Mouse (Mus musculus) kidney, postnatal 36 days (tissue): ENCODE measurements at regions not wholly inside any gene's neighbourhood (a gene's known extent, or its start where the extent isn't known, plus 50 kb on each side); places are given as distances from the start of the nearest gene placed in this dataset.

ENCODE experiments used
- DNase-seq, 2 experiments: peaks; one replicate each; pipeline ENCODE4 v3.0.0; 2021 to 2022; ENCODE audit warnings: mixed read lengths in 2 of 2

DNA sequence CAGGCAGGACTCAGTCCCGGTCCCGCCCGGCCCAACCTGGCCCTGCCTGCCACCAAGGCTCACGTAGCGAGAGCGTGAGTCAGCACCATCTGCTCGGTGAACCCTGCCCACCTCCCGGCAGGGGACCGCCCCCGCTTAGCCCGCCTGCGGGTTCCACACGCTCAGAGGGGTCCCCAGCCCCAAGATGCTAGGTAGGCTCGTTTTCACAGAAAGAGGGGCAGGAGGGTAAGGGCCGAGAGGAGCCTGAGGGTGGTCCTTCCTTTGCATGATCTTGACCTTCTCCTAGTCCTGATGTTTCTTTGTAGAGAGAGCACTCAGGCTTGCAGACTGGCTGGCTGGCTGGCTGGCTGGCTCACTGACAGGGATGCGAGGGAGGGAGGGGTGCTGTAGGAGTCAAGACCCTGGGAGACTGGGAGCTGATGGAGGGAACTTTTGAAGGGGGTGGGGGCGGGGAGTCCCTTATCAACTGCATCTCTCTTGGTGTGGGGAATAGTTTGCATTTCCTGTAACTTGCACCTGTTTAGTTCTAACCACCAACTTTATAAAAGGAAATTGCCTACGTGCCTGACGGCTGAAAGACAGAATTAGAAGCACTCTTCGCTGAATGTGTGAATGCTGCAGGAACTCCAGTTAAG lies 109.7 kb upstream of the Egln3 start:
- DNase-seq: peak; percentile 93

DNA sequence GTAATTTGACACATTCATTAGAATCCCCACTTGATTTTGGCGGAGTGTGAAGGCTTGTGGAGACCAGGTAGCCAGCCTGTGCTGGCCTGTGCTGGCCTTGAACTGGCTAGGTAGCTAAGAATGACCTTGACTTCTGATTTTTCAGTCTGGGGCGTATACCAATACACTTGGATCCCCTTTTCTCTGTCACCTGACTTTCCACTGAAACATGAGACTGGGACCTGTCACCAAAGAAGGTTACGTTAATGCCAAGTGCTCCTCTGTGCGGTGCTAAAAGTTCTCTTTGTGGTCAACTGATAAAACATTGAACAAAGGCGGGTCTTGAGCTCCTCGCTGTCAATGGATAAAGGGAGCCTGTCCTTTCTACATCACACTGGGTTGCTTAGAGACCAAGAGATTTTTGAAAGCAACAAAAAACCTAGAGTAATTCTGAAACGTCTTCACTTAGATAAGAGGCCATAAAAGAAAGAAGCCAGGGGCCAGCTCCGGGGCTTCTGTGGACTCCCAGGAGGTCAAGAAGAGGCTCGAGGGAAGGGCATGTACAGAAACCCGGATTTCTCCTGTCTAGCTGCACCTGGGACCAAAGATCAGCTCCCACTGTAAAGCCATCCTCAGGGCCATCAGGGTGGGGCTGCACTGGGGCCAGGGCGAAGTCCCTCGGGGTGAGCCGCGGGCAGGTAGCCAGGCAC lies 109.0 kb upstream of the Egln3 start:
- peak; percentile 39 to 40 for DNase-seq

DNA sequence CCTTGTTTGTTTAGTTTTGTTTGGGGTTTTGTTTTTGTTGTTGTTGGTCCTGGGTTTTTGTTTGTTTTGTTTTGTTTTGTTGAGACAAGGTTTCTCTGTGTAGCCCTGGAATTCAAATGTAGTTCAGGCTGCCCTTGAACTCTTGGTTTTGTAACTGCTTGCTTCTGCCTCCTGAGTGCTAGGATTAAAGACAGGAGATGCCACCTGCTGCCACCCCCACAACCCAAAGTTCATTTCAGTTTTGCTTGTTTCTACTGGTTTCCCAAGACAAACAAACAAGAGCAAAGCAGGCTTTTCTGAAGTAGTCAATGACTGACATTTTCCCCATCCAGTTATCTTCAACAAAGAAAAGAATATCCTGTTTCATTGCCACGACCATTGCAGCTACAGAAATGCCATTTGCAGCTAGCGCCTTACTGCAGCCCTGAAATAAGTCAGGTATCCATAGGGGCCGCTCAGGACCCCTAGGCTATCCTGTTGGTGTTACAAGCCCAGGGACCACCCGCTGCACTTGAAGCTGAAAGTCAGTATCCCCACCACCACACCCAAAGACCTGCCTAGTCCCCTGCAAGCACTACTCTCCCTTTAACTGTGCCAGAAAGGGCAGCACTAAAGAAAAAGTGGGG lies 108.3 kb upstream of the Egln3 start:
- no peak for DNase-seq

DNA sequence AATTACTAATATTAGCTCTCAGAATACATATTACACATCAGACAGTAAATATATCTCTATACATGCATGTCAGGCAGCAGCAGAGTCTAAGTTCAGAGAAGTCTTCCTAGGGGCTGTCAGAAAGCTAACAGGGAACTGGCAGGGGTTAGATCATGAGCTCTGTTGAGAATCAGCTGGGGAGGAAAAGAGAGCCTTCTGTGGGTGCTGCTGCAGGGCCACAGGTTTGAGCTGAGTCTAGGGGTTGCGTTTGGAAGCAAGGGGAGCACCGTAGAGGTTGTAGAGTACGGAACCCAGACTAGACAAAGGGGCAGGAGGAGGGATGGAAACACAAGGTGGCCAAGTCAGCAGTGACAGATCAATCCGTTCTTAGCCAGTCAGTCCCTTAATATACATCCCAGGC lies 106.2 kb upstream of the Egln3 start:
- no peak for DNase-seq

DNA sequence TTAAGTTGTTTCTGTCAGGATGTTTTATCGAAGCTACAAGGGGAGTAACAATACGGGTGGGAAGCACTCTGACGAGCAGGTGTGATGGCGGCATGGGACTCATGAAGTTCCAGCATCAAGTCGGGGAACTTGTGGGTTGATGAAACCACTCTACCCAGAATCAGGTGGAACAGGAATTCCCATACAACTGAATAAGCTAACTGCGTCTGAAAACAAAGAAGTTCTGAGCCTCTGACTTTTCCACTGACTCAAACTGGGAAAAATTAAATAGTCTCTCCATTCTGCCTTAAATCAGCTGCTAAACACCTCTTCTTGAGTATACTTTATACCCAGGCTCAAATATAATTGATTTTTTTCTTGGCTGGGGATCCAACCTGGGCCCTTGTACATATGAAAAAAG lies 105.6 kb upstream of the Egln3 start:
- no peak for DNase-seq

DNA sequence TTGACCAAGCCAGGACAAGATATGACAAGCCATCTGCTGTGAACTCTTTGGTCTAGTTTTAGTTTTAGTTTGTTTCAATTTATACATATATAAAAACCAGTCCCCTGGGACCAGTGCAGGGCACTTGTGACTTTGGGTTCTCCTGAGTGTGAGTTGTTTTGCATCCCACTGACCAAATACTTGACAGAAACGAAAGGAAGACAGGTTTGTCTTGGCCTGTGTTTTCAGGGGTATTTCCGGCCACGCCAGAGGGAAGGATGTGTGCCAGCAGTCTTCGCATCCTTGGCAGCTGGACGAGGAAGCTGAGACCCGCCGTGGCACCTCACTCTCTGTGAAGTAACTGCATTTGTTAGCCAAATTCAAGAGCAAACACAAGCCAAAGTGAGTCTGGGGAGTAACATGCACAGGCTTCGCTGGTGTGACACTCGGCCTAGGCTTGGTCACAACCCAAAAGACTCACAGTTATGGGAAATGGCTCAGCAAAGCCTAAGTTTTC lies 101.5 kb upstream of the Egln3 start:
- no peak for DNase-seq

DNA sequence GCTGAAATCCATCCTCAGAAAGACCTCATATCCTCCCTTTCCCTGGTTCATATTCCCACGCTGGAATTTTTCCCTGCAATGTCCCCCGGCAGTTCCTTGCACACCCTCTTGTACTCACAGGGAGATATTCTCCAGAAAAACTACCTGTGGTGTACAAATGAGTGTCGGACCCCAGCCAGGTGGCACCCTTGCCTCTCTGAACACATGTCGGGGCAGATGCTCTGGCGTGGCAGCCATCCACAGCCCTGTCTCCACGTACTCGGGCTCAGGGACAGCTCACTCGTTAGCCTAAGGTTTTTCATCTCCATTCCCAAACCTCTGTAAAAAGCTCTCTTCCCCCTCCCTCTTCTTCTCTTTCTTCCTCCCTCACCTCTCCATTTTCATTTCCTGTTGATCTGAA lies 100.1 kb upstream of the Egln3 start:
- DNase-seq: no peak

DNA sequence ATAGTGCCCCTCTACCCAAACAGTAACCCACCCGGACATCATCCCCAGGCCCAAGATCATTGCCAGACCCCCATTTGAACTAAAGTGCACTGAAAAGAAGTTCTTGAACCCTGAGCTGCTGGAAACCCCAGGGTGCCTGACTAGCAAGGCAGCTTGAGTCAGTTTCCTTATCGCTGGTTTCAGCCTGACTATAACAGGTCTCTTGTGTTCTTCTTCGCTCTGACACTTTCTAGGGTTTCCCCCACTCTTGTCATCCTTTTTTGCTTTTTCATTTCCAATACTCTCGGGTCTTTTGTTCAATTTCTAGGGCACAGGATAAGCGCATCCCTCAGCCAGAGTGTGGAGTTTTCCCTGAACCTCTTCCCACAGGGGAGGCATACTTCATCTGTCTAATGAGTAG lies 95.8 kb upstream of the Egln3 start:
- DNase-seq: no peak

DNA sequence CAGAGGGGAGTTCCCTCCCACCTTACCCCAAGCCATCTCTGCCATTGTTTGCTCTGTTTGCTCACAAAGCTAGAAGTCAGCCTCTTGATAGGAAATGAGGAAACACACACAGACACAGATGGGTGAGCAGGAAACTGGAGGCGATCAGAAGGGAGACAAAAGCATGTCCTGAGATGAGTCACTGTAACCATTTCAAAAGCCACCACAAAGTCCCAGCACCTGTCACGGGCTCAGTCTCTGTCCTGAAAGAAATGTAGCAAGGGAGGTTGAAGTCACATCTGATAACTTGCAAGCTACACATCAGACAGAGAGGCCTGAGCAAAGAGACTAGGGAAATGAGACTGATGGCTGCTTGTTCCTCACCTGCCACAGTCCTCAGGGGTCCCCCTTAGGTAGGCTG lies 89.6 kb upstream of the Egln3 start:
- no peak for DNase-seq

DNA sequence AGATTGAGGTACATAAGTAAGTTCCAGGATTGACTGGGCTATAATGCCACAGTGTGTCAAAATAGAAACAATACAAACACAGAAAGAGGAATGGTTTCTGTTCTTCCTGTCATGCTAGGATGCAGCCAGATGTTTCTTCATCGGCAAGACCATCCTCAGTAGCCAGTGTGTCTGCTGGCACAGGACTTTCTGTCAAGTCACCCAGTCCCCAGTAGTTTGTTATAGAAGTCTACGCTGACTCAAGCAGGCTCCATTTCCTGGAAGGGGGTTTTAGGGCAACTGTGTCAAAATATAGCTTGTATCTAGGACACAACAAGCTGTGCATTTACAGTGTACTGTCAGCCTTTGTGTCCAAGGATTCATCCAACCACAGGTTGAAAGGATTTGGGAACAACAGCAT lies 86.7 kb upstream of the Egln3 start:
- no peak for DNase-seq

DNA sequence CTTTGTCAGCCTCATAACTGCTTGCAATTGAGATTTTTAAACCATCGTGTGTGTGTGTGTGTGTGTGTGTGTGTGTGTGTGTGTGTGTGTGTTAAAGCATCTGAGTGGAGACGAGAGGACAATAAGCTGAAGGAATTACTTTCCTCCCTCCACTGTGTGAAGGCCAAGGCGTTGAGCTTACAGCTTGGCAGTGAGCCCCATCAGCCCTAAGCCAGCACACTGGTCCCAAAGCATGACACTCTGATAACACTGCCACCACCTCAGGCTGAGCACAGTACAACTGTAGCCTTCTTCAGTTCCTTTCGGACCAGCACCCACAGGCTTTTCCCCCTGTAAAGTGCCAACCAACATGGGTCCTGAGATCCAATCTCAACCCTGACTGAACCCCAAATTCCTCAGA lies 85.1 kb upstream of the Egln3 start:
- no peak for DNase-seq

DNA sequence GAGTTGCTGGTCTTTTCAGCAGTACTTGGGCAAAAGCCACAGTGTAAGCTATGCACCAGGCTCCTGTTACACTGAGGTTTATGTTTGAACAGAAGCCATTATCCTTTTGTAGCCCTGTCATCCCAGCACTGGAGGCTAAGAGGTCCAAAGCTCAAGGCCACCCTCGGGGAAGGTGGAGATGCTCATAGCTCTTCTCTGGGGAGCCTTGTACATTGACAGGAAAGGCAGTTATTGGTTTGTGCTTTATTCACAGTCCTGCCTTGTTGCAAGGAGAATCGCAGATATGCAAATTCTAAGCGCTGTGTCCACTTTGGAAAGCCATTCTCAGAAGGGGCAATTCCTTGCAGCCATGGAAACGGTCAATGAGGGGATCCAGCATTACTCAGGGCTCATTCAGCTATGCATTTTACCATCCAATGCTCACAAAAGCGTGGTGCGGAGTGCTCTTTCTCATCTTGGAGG lies 84.4 kb upstream of the Egln3 start:
- DNase-seq: no peak

DNA sequence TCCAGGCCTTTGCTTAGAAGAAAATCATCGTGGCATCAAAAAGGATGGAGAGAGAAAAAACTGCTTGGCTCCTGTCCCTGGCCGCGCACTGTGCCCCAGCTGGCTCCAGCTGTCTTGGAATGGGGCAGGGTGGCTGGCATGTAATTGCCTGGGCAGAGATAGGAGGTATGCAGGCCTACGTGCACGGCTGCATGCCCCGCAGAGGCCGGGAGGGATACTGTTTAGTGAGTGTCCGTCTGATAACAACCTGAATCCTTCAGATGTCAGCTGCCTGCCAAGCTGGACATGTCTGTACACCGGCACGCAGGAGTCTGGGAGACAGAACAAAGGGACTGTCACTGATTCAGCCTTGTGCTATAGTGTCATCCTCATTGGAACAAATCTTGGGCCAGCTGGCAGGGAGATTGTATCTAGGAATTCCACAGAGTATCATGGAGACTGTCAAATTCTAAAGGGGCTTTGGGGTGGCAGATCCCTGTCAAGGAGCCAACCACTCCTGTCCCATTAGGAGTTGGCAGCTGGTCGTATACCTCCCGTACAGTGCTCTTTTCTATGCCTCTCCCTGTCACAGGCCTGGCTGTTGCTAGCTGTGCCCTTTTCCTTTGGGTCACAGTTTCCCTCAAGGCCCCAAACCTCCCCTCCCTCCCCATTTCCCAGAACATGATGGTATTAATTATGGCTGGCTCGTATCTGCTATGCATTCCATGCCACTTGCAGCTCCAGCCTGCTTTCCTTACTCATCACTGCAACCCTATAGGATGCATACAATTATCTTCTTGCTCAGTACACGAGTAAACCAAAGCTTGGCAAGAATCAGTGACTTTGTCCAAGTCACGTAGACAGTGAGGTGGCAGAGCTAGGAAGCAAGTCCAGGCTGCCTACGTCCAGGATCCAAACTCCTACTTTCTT lies 83.5 kb upstream of the Egln3 start:
- DNase-seq: no peak

DNA sequence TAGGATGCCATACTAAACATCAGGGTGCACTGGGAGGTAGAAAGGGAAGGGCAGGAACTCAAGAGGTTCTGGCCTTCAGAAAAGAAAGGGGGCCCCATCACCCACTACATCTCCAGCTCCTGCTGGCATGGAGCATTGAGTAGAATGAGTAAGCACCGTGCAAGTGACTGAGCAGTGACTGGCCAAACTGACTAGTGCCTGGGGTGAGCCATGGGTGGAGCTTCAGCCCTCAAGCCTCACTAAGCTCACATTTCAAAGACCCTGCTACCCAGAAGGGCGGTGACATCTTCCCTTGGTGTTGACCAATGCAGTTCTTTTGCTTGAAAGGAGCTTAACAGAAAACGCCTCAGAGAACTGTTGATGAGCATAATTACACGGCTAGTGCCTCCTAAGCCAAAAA lies 80.0 kb upstream of the Egln3 start:
- DNase-seq: no peak

DNA sequence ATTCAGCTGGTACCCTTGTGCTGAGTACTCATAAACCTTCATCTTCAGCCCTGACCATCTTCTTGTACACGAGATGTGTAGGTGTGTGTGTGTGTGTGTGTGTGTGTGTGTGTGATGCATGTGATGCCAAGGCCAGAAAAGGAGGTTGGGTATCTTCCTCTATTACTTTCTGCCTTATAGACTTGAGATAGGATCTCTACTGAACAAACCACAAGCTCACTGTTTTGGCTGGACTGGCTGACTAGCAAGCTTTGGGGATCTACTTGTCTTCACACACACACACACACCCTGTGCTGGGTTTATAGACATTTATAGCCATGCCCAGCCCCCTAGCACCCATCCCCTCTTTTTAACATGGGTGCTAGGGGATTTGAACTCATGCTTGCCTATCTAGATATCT lies 79.4 kb upstream of the Egln3 start:
- no peak for DNase-seq

DNA sequence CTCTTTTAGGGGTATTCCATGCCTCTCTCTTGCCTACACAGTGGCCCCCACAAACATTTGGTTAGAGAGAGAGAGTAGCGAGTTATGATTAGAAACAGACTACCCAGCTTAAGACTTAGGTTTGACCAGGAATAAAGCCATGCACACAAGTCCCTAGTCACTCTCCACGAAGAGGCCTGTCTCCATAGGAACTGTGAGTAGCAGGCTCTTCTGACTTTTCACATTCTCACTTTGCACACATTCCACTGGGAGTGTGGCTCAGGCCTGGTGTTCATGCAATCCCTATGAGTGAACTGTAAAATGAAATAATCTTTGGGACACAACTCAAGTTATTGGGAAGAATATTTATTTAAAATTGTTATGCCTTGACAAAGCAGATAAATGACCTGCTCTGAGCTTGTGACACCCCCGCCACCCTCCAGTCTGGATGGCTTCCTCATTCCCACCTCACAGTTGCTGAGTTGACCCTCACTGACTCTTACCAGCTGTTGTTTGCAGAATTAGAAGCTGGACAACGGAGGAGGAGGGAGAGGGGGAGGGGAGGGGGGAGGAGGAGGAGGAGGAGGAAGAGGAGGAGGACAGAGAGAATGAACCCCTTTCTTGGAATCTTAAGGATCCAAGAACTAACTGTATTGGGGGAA lies 78.7 kb upstream of the Egln3 start:
- DNase-seq: no peak

DNA sequence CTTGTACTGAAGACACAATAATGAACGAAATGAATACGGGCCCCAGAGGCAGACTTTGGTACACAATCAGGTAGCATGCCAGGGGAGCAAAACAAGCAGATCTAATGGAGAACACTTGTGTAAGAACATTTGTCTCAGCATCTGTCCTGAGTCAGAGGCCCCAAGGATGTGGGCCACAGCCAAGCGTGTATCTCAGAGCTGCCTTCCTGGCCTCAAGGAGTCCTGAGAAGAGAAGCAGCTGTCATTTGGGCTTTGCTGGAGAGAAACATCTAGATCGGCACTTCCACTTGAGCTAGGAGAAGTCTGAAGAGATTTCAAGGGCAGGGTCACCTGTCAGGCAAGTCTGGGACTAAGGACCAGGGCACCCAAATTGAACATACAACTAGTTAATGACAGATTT lies 76.8 kb upstream of the Egln3 start:
- no peak for DNase-seq

DNA sequence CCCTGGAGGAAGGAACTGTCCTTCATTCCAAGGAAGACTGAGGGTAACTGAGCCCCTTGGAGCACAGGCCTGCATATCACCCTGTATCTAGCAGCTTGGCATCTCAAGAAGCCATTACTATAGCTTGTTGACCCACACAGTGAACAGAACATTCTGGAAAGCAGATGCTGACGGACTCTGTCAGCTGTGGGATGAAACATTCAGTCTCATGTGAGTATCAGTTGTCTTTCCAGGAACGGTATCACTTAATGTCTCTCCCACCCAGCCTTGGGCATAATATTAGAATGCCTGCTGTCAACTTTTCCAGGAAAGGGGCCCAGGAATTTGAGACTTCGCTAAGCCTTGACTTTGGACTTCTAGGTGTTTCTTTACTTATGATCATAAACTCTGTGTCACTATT lies 76.3 kb upstream of the Egln3 start:
- DNase-seq: no peak

DNA sequence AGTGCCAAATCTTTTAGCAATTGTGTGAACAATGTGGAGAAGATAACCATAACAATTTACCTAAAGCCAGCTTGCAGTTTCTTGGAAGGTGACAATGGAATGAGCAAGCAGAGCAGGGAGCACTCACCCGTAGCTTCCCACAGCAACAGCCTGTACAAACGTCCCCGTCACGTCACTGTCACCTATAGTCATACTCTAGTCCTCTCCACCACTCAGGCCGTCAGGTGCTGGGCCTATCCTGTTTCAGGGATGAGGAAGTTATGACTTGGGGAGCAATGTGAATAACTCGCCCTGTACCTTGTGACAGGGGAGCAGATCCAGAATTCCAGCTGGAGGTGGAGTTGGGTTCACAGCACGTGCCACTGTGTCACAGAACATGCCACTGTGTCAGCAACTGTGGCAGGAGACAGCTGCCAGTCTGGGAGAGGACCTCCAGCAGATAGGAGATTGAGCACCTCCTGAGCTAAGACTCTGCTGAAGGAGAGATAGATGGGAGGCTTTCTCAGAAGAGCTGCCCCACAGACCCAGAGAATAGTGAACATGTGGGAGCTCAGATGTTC lies 73.4 kb upstream of the Egln3 start:
- DNase-seq: no peak

DNA sequence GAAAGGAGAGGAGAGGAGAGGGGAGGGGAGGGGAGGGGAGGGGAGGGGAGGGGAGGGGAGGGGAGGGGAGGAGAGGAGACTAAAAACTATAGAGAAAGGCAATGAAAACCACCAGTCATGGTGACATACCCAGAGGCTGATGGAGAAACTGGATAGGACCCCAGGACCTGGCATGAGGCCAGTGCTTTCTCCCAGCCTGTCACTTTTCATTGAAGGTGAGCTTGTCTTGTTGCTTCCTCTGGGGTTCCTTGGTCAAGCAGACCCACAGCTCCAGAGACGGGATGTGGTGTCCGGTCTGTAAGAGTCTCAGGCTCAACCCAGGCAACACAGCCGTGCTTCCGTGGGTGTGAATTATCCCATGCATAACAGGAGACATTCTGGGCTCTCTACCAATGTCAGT lies 69.8 kb upstream of the Egln3 start:
- DNase-seq: no peak

DNA sequence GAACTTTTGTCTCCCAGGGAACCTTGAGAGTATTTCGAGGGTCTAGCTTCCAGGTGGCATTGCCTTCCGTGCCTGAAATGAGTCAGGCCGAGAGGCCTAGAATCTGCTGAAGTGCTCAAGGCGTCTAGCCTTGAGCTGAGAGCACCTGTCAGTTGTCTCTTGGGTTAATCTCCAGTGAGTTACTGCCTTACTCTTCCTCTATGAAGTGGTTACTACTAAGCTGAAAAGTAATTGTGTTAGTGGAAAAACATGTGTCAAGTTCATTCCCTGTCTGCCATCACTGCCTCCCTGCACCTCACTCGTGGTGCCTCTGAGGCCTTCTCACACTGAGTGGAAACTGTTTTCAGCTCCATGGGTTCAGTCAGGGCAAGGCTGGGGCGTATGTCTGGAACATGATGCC lies 69.0 kb upstream of the Egln3 start:
- no peak for DNase-seq

DNA sequence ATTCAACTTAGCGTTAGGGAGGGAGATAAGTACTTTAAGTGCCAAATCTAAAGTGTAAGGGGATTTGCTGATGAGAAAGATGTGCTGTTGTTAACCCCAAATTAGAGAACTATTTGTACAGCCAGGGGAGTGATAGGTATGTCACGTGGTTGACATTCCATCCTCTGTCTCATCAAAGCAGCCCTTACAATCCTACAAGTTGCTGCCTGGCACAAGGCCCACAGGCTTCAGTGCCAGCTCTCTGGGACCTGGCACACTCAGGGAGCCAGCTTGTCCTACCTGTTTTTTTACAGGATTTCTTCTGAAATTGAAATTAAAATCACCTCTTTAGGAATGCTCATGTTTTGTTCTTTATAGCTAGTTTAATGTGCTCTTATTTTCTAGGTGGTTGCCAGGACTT lies 68.6 kb upstream of the Egln3 start:
- peak; percentile 44 to 63 for DNase-seq
